Mouse (Mus musculus): Measurements from ENCODE around the gene Trappc6a. TPM values are rescaled to one million over a fixed set of nuclear protein-coding genes. Genes with fewer than 3 reads are reported as not detected.

Gene Trappc6a
- polyA plus RNA-seq, 2 experiments, result 24.1 to 40.2 TPM

DNA sequence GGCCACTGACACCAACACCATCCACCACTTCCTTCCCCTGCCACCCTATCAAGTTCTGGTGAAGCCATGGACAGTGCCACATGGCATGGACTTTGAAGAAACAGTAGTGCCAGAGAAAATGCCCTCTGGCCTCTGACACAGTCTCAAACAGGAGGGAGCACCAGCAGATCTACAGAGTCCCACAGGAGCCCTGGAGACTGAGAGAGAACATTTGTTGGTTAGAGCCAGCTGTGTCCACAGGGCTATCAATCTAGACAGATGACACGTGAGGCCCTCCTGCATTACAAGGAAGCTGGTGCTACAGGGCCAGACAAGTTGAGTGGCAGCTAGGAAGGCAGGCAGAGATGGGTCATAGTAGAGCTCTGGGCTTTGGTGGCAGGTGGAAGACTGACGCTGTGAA is 44.2 kb downstream of the Trappc6a start:
- ATAC-seq (ENCODE audit: insufficient read depth), result no peak
- Histone ChIP-seq H3K27ac (no peak overlapping the region), H3K9ac (replicated peaks) (no peak overlapping the region), H3K27me3 (ENCODE audit: control insufficient read depth, insufficient read depth, low read length) (no peaks in the 10 kb centered on the region), H3K36me3 (replicated peaks; ENCODE audit: control insufficient read depth, insufficient read depth, low read depth) (peaks cover 33% of the 10 kb centered on the region), H3K9me3 (ENCODE audit: control insufficient read depth, low read length) (no peaks in the 10 kb centered on the region), H3K4me2 (ENCODE audit: low read depth) (no peak overlapping the region), H3K4me3 (ENCODE audit: insufficient read depth in 1 of 2, low read depth in 2 of 2, low read length in 2 of 2) (no peak overlapping the region), H3K4me1 (replicated peaks; ENCODE audit: control insufficient read depth in 2 of 2, insufficient read depth in 2 of 2, low read length in 1 of 2) (peaks cover 0 to 9% of the 10 kb centered on the region in 2 experiments; a peak in 2 of 4 replicates)
- DNase-seq (ENCODE audit: low read depth in 3 of 3, low spot score in 3 of 3), result no peak
- TF ChIP-seq EP300 (IDR thresholded peaks at IDR 0.05; ENCODE audit: low read depth) (no peak), CTCF (IDR thresholded peaks at IDR 0.05; ENCODE audit: low read depth) (no peak)
- WGBS (ENCODE audit: insufficient replicate concordance), result 23% methylated on average over 2 of the region's 2 CpGs

DNA sequence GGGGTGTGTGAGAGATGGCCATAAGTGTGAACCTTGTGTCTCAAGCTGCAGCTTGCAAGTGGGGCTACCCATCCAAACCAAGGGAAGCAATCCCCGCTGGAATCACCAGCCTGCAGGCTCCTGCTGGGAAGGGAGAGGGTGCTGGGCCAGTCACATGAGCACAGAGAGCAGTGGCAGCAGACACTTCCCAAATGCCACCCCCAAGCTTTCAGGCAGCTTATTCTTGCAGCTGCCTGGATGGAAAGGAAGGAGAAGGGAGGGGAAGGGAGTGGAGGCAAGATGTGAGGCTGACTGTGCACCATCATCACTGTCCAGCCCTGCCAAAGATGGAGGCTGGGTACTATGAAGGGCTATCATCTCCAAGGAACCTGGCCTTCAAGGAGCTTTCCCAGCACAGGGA is 46.0 kb downstream of the Trappc6a start:
- peaks cover 10 to 21% of the 10 kb centered on the region in 2 experiments for H3K4me1 ChIP-seq (replicated peaks; ENCODE audit: control insufficient read depth in 2 of 2, insufficient read depth in 2 of 2, low read length in 1 of 2)
- DNase-seq (ENCODE audit: low read depth in 3 of 3, low spot score in 3 of 3), result no peak
- TF ChIP-seq CTCF (IDR thresholded peaks at IDR 0.05; ENCODE audit: low read depth), result no peak

DNA sequence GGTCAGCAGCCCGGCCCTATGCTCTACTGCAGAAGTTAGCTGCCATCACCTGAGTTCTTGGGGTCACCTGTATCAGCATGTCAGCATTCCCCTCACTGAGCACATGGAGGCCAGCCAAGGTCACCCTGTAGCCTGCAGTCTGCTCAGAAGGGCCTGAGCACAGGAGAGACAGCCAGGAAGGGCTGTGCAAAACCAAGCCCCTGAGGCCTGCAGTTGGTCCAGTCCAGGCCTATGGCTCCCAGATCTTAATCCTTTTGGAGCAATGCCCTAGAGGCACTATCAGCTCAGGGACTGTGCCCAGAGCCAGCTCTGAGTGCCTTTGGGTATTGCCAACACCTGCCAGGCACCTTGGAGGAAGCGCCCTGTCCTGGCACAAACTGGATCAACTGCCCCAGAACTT is 48.9 kb downstream of the Trappc6a start:
- Histone ChIP-seq H3K4me3 (ENCODE audit: insufficient read depth in 1 of 2, low read depth in 2 of 2, low read length in 2 of 2) (no peak overlapping the region), H3K9ac (replicated peaks) (no peak overlapping the region), H3K27me3 (ENCODE audit: control insufficient read depth, insufficient read depth, low read length) (no peaks in the 10 kb centered on the region), H3K27ac (no peak overlapping the region), H3K36me3 (replicated peaks; ENCODE audit: control insufficient read depth, insufficient read depth, low read depth) (peaks cover 41% of the 10 kb centered on the region), H3K9me3 (ENCODE audit: control insufficient read depth, low read length) (no peaks in the 10 kb centered on the region), H3K4me1 (replicated peaks; ENCODE audit: control insufficient read depth in 2 of 2, insufficient read depth in 2 of 2, low read length in 1 of 2) (peaks cover 15 to 30% of the 10 kb centered on the region in 2 experiments), H3K4me2 (ENCODE audit: low read depth) (no peak overlapping the region)
- no peak for DNase-seq (ENCODE audit: low read depth in 3 of 3, low spot score in 3 of 3)
- TF ChIP-seq EP300 (IDR thresholded peaks at IDR 0.05; ENCODE audit: low read depth), result no peak
- ATAC-seq (ENCODE audit: insufficient read depth), result no peak
- WGBS (ENCODE audit: insufficient replicate concordance), result 85% methylated on average over 2 of the region's 2 CpGs

More for the DNA sequence above, 46.0 kb downstream of the Trappc6a start:
- Histone ChIP-seq H3K27me3 (ENCODE audit: control insufficient read depth, insufficient read depth, low read length) (no peaks in the 10 kb centered on the region), H3K36me3 (replicated peaks; ENCODE audit: control insufficient read depth, insufficient read depth, low read depth) (peaks cover 41% of the 10 kb centered on the region), H3K9me3 (ENCODE audit: control insufficient read depth, low read length) (no peaks in the 10 kb centered on the region), H3K9ac (replicated peaks) (no peak overlapping the region), H3K4me3 (ENCODE audit: insufficient read depth in 1 of 2, low read depth in 2 of 2, low read length in 2 of 2) (no peak overlapping the region), H3K4me2 (ENCODE audit: low read depth) (no peak overlapping the region), H3K27ac (no peak overlapping the region)
- 100% methylated on average over 1 of the region's 1 CpGs for WGBS (ENCODE audit: insufficient replicate concordance)
- no peak for ATAC-seq (ENCODE audit: insufficient read depth)

DNA sequence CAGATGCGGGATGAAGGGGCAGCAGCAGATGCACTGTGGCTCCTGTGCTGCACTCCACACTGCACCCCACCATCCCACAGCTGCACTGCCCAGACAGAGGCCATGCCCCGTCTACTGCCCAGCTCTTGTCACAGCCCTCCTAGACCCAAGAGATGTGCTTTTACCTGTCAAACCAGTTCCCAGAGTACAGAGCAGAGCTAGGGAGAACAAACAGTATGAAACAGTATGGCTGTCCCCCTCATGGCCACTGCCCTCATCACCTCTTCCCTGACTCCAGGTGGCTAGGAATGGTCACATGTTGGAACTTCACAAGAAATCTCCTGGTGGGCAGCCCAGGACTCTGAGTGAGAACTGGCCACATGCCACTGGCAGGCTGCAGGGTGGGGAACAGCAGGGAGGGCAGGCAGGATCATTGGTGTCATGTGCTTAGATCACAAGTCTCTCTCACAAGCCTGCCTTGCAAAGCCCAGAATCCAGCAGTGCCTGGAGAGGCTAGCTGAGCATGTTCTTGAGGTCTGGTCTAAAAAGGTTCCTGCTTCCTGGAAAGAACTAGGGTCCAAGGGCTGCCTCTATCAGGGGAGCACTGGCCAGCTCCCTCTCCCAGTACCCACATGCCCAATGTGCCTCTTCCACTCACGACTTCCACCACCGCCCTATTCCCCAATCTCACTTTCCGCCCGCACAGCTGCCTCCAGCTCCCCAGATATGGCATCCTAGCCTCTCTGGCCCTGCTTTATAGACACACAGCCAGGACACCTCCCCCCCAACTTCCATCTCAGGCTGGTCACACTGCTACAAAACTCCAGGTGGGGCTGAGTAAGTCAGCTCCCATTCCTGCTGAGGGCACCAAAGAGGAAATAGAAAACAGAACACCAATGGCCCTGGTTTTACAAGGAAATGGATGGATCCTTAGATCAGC is 50.0 kb downstream of the Trappc6a start:
- Histone ChIP-seq H3K4me2 (ENCODE audit: low read depth) (peak overlapping the region; percentile 94), H3K9me3 (ENCODE audit: control insufficient read depth, low read length) (no peaks in the 10 kb centered on the region), H3K27me3 (ENCODE audit: control insufficient read depth, insufficient read depth, low read length) (no peaks in the 10 kb centered on the region), H3K4me3 (ENCODE audit: insufficient read depth in 1 of 2, low read depth in 2 of 2, low read length in 2 of 2) (peak overlapping the region in 1 of 2 experiments; percentile 0; a peak in 2 of 4 replicates), H3K36me3 (replicated peaks; ENCODE audit: control insufficient read depth, insufficient read depth, low read depth) (peaks cover 37% of the 10 kb centered on the region), H3K9ac (replicated peaks) (peak overlapping the region; percentile 40), H3K27ac (peak overlapping the region; percentile 30), H3K4me1 (replicated peaks; ENCODE audit: control insufficient read depth in 2 of 2, insufficient read depth in 2 of 2, low read length in 1 of 2) (peaks cover 21 to 34% of the 10 kb centered on the region in 2 experiments)
- DNase-seq (ENCODE audit: low read depth in 3 of 3, low spot score in 3 of 3) (no peak), ATAC-seq (ENCODE audit: insufficient read depth) (0 out of 2 replicates have a peak, but pooled peaks have one; percentile 3)
- TF ChIP-seq CTCF (IDR thresholded peaks at IDR 0.05; ENCODE audit: low read depth) (no peak), EP300 (IDR thresholded peaks at IDR 0.05; ENCODE audit: low read depth) (no peak)
- 71% methylated on average over 6 of the region's 6 CpGs for WGBS (ENCODE audit: insufficient replicate concordance)

DNA sequence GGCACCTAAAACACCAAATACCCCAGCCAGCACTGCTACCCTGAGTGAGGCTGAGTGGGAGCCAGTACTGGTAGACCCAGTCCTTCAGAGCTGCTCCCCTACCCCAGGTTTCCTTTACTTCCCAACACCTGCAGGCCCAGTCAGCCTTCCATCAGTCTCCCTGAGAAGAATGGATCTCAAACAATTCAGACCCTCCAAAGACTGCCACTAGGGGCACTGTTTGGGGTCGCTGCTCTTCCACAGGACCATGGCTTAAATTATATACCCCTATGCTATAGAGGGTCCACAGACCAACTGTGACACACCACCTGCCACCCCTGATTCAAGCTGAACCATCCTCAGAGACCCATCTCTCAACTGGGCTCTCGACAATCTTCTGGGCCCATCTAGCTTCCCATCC is 50.8 kb downstream of the Trappc6a start:
- Histone ChIP-seq H3K4me1 (replicated peaks; ENCODE audit: control insufficient read depth in 2 of 2, insufficient read depth in 2 of 2, low read length in 1 of 2) (peaks cover 27 to 41% of the 10 kb centered on the region in 2 experiments), H3K4me3 (ENCODE audit: insufficient read depth in 1 of 2, low read depth in 2 of 2, low read length in 2 of 2) (peak overlapping the region in 1 of 2 experiments; percentile 95; a peak in 2 of 4 replicates), H3K36me3 (replicated peaks; ENCODE audit: control insufficient read depth, insufficient read depth, low read depth) (peaks cover 30% of the 10 kb centered on the region), H3K27ac (no peak overlapping the region), H3K4me2 (ENCODE audit: low read depth) (peak overlapping the region; percentile 94), H3K9ac (replicated peaks) (peak overlapping the region; percentile 40), H3K27me3 (ENCODE audit: control insufficient read depth, insufficient read depth, low read length) (no peaks in the 10 kb centered on the region), H3K9me3 (ENCODE audit: control insufficient read depth, low read length) (no peaks in the 10 kb centered on the region)
- 38% methylated on average over 2 of the region's 2 CpGs for WGBS (ENCODE audit: insufficient replicate concordance)
- ATAC-seq (ENCODE audit: insufficient read depth), result no peak
- no peak for DNase-seq (ENCODE audit: low read depth in 3 of 3, low spot score in 3 of 3)
- peak; percentile 70 for TF ChIP-seq CTCF (IDR thresholded peaks at IDR 0.05; ENCODE audit: low read depth)
- TF ChIP-seq EP300 (IDR thresholded peaks at IDR 0.05; ENCODE audit: low read depth), result no peak
